Mouse (Mus musculus) cortical plate, adult 2 months (tissue): Measurements from ENCODE around the gene Prdm16.

Source experiments
- CTCF ChIP-seq: fragments of 200-500 bp; IDR thresholded peaks from 2 replicates; pipeline ENCODE4 v1.5.1; 2011; ENCODE audit warnings: mild to moderate bottlenecking, control low read depth, low read length; ENCODE audit not compliant: insufficient read depth; ENCODE audit errors: extremely low read depth
- POLR2A ChIP-seq: fragments of 200-500 bp; IDR thresholded peaks from 2 replicates; pipeline ENCODE4 v1.6.1; 2011; ENCODE audit warnings: mild to moderate bottlenecking, low read length, control low read depth; ENCODE audit not compliant: insufficient read depth; ENCODE audit errors: extremely low read depth

DNA sequence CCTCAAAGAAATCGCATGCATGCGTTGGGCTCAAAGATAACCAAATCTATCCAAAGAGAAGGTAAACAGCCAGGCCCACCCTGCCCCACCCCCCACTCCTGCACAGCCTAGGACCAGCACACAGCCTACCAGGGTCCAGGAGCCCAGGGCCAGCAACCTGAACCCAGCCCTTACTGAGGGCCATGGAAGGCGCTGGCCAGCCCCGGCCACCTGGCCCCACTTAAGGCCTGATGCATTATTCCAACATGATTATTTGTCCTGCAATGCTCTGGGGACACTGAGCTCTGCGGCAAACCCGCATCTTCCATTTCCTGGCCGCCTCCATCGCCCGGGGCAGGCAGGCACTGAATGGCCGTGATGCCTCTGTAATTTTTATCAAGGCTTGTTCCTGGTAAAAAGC is 96.0 kb downstream of the Prdm16 start:
- no peak for TF ChIP-seq POLR2A
- no peak for TF ChIP-seq CTCF
